Mouse (Mus musculus): ENCODE measurements around the gene Dnase1. TPM values are rescaled to one million over a fixed set of nuclear protein-coding genes. Genes with fewer than 3 reads are reported as not detected.

Dnase1 gene
- total RNA-seq (2023) = not detected

DNA sequence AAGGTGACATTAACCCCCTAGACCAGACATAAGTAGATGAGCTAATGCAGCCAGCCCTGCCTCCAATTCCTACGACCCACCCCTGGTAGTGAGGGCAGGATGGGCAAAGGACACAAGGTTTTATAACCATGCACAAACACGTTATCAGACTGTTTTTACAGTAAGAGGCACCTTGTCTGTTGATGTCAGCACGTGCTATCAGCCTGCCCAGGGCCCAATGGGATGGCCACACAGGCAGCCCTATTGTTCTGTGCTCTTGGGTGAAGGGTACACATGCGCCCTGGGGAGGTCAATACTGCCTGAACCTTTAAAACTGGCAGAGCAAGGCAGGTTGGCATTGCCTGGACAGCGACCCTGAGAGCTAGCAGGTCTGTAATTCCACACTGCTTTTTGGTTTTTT is at the start of gene Dnase1:
Dnase1 (plus strand) TSS at position 136 of the 400 bp plus-strand sequence.

GRCm38 (mm10) chr16:4003489-4004398 is 33.0 kb upstream of the Dnase1 start, which contains the start of gene Slx4:
Slx4 (minus strand) TSS chr16:4003770.

DNA sequence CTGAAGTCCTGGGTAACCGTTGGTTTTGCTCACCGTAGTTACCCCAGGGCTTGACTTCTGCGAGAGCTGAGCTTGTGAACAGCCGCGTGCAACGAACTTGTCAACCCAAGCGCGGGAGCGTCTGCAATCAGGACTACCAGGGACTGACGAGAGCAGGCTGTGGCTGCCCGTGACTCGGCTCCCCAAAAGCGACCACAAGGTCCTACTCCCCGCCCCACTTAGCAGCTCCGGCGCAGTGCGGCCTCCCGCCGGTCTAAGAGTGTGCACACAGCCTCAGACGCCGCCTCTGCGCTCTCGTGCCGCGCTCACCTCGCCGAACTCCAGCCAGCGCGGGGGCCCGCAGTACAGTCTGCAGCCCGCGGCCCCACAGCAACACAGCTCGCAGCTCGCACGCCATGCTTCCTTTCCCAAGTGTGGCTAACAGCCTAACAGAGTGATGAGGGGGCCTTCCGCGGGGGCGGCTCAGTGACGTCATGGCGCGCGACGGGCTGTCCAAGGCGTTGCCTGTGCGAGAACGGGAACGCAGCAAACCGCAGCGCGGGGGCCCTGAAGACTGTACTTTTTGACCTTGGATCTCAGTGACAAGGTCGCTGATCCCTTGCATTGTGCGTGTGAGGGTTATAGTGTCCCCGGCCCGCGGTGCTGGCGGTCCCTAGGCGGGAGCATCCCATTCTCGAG is 40.8 kb downstream of the Dnase1 start, which contains the start of gene Trap1:
Trap1 (minus strand) TSS at position 444 of the 678 bp plus-strand sequence.

Other genes with a start within 250 kb of the Dnase1 start
- gene Olfr15, start 206.1 kb upstream of the Dnase1 start, total RNA-seq (2023) = not detected
- 1 to 10 TPM in 1 of 2 experiments, under 1 TPM in 1; 0.77 to 2.2 TPM for gene Zfp174, start 189.7 kb upstream of the Dnase1 start, total RNA-seq (2023)
- gene Naa60, start 164.6 kb upstream of the Dnase1 start, total RNA-seq (2023) = 100 to 1,000 TPM; 102 to 111 TPM
- gene Zfp597, start 152.4 kb upstream of the Dnase1 start, total RNA-seq (2023) = 10 to 100 TPM; 33.6 to 46.3 TPM
- 1 to 10 TPM in 1 of 2 experiments, not detected in 1; 3.0 TPM for gene Gm20695, start 152.3 kb upstream of the Dnase1 start, total RNA-seq (2023)
- 10 to 100 TPM; 11.1 to 17.5 TPM for gene 1700037C18Rik, start 128.3 kb upstream of the Dnase1 start, total RNA-seq (2023)
- 10 to 100 TPM; 30.2 to 31.4 TPM for gene Cluap1, start 128.1 kb upstream of the Dnase1 start, total RNA-seq (2023)
- 10 to 100 TPM; 38.8 to 39.8 TPM for gene Nlrc3, start 60.3 kb upstream of the Dnase1 start, total RNA-seq (2023)
- gene Slx4, start 33.2 kb upstream of the Dnase1 start, total RNA-seq (2023) = 100 to 1,000 TPM; 107 to 110 TPM
- gene Trap1, start 40.9 kb downstream of the Dnase1 start, total RNA-seq (2023) = 10 to 100 TPM; 75.0 to 75.3 TPM
- gene Crebbp, start 177.1 kb downstream of the Dnase1 start, total RNA-seq (2023) = 100 to 1,000 TPM; 142 to 151 TPM